Mouse (Mus musculus) erythroblast, adult 5-6 weeks (primary cell): Measurements from ENCODE around the gene Elfn1. TPM values are rescaled to one million over a fixed set of nuclear protein-coding genes. Genes with fewer than 3 reads are reported as not detected.

Source experiments
- ATAC-seq: replicated peaks from 2 replicates; pipeline ENCODE4 v1.8.0; 2016; ENCODE audit warnings: moderate number of reproducible peaks, mild to moderate bottlenecking, moderate TSS enrichment, inconsistent platforms; ENCODE audit not compliant: poor library complexity, low FRiP score, severe bottlenecking
- total RNA-seq, 2 experiments: library from RNA; stranded (forward) in 1 of 2; stranded (reverse) in 1 of 2; fragments of 150-400 nt in 1 of 2; fragments of 200-764, 138-1000 nt in 1 of 2; gene quantifications; 2 replicates each; pipeline versions ENCODE4 v1.2.3 to v1.2.4; 2015 to 2017; ENCODE audit warnings: low replicate concordance in 2 of 2

The Elfn1 gene
- total RNA-seq (2015; ENCODE audit: low replicate concordance) (not detected in 2 replicates), total RNA-seq (2017; ENCODE audit: low replicate concordance) (not detected in 2 replicates)

DNA sequence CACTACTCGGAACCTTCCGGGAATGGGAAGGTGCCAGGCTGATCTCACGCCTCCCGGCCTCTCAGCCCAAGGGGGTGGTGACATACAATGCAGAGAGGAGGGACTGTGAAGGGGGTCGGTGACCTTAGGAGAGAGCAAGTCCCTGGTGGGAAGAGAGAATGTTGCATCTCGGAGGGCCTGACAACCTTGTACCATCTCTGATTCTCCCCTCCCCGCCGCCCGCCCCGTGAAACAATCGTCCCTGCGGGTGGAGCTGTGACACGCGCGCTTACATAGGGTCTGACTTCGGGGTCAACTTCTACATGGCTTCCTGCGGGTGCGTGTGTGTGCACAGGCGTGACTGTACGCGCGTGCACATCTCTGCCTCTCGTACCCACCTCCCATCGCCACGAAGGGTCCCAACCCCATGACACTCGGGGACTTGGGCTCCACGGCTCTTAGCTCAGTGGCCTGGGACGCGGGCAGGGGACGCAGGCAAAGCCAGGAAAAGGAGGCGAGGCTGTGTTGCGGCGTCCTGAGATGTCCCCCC, at the start of gene Elfn1:
Elfn1 (plus strand) TSS at position 230 of the 529 bp plus-strand sequence.
- ATAC-seq: no peak

DNA sequence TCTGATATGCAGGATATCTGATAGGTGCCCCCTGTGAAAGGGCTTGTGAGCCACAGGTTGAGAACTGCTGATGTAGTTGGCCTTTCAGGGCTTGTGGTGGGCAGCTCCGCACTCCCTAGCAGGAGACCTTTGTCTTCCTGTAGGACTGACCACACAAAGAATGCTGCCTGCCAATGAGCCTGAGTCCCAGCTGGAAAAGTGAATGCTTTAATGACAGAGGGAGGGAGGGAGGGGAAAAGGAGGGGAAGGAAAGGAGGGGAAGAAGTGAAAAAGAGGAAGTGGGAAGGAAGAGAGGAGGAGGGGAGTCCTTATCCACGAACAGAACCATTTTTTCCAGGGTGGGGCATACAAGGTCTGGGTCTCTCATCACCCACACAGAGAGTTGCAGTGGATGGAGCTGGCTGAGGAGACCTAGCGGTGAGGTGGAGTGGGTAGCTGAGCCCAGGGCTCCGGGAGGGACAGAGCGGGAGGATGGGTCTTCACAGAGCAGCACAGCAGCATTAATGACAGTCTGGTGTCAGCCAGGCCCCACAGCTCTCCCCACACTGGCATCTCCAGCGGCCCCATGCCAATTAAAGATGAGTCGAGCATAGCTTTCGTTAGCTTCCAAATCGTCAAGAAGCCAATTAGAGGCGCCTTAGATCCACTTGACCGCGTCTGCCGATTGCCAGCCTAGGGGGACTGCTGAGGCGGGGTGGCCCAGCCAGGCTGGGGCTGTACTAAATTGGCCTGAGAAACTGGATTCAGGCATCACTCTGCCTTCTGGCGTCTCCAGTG, 47.2 kb upstream of the Elfn1 start:
- ATAC-seq: no peak

DNA sequence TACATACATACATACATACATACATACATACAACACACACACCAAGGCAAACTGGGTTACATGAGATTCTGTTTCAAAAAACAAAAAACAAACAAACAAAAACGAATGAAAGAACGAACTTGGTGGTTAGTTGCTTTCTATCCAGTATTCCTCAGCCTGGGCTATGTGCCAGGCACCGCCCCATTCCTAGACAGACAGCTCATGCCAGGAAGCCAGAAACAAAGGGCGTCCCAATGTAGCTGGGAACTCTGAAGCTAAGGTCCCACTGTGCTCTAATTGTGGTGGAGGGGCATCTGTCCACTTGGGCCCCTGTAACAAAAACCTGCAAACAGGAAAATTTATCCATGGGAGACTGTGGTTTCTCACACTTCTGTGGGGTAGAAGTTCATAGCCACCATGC, 45.0 kb upstream of the Elfn1 start:
- no peak for ATAC-seq

DNA sequence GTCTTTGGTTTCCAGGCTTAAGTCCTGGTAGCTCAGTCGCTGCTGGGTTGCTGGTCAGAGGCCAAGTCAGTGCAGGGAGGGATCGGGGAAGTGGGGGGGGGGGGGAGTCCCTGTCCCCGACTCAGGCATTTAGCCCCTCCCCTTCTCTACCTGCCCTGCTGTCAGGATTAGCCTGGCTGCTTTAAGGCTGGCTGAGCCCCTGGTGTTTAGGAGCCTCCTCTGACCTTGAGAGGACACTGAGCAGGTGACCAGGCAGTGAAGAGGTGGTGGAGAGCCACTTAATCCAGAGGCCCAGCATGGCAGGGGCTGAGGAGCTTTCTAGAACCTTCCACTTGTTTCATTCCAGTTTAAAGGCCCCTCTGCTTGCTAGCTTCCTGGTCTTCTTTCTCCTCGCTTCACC, 36.9 kb upstream of the Elfn1 start:
- no peak for ATAC-seq

DNA sequence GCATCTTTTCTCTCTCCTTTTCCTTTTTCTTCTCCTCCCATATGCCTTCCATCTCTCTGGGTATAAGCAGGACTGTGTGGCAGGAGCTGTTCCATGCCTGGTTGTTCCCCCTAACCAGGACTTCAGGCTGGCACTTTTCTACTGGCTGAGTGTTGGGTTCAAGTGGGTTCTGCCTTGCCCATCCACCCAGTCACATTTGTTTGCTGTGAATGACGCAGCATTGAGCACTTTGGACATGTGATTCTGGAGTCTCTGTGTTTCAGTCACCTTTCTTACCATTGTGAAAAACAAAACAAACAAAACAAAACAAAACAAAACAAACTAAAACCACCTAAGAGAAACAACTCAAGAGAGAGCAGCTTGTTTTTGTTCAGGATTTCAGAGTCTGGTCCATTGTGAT, 36.2 kb upstream of the Elfn1 start:
- no peak for ATAC-seq

DNA sequence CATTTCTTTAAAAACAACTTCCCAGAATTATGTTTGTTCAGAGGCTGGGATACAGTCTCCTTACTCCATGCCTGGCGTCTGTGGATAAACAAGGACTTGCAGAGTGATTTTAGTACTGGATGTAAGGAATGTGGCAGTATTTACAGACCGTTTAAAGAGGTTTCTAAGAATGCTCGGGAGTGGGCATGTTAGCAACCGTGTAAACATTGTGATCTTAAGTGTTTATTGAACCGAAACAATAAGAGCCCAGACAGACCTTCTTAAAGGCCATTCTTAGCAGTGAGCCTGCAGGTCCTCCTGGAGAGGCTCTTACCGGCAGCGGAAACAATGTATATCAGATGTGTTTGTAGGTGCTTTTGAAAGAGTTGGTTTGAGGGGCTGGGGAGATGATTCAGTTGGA, 30.2 kb upstream of the Elfn1 start:
- no peak for ATAC-seq

DNA sequence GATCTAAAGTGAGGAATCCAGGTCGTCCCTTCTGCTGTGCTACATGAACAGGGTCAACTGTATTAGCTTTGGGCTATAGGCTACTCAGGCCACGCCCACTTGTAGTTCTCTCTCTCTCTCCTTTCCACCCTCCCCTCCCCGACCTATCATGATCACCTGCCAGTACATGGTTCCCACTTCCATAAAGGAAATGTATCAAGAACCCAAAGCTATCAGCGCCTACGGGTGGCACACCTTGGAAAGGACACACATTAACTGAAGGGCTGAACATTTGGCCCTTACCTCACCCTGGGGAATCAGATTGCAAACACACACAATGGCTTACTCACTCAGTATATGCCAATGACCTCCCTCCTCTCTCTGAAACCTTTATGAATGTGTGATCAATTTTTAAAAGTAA, 28.0 kb upstream of the Elfn1 start:
- ATAC-seq: no peak; the same call in 1 of the 2 replicates

DNA sequence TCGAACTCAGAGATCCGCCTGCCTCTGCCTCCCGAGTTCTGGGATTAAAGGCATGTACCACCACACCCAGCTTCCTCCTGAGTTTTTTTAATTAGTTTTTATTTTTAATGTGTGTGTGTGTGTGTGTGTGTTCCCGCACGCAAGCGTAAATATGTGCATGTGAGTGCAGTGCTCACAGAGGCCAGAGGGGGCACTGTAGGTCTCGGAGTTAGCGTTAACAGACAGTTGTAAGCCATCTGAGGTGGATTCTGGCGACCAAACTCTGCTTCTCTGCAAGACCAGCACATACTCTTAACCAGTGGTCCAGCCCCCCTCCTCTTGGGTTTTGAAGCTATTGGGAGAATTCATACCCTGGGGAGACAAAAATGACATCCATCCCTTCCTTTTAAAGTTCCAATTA, 26.6 kb upstream of the Elfn1 start:
- ATAC-seq: no peak

DNA sequence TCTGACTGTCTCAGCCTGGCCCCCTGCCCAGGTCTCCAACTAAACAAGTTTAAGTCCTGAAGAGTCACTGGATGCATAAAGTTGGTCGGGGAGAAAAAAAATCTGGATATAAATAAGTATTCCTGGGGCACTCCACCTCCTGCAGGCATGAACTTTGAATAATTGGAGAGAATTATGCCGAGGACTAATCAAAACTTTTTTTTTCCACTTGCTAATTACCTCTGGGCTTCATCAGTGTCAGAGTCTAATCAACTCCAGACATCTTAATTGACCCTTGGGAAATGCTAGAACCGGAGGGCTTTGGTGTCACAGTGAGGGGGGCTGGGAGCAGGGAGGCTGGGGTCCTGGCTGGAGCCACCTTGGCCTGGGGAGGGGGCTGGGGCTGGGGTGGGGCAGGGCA, 19.1 kb upstream of the Elfn1 start:
- no peak for ATAC-seq

DNA sequence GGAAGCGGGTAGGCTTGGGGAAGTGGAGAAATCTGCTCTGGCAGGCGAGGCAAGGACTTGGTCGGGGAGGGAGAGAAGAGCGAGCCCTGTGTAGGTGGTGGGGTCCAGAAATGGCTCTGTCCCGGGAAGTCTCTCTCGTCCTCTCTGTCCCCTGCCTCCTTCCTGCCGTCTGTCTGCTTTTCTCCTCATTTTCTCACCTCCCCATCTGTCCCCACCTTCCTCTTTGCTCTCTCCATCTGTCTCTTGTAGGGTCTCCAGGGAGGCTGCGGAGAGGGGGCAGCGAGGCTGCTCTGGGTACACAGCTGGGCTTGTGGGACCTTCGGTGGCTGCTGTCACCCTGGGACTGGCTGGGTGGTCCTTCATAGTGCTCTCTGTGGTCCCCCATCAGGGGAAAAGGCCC, 18.4 kb upstream of the Elfn1 start:
- no peak for ATAC-seq

DNA sequence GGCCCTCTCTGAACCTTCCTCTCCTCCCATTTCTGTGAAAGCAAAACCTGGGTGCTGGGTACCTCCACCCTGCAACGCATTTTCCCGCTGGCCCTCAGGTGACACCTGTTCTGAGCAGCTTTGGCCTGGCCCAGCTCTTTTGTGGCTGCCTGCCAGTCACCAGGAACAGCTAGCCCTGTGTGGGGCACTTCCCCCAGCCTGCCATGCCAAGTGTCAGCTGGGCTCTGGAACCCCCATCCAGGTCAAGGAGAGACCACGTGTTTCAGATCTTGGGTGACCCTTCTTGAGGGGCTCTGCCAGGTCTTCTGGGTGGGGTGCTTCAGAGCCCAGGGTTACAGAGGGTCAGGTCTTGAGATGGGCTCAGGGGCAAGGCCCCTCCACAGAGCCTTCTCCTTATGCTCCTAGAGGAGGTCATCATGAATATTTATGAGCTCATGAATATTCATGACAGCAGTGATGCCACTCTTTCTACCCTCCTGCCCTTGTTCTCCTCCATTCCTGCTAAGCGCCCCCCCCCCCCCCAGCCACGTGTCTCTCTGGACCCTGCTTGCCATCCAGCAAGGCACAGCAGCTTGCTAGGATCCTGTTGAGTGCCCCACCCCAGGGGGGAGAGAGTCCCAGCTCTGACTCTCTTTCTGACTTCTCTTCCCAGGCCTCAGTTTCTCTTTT, 15.3 kb upstream of the Elfn1 start:
- no peak for ATAC-seq

DNA sequence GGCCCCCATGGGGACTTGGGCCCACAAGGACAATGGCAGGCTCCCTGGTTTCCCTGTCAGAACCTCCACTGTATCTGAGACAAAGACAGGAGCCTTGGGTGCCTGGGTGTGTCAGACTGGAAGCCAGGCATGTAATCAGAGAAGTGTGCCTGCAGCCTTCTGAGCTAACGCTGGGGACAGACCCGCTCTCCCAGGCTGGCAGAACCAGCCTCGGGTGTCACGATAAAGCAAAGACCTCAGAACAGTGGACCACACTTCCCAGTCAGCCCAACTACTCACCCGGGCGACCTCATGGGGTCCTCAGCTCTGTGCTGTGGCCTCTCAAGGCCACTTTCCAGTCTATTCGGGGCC, 14.8 kb upstream of the Elfn1 start:
- no peak for ATAC-seq

DNA sequence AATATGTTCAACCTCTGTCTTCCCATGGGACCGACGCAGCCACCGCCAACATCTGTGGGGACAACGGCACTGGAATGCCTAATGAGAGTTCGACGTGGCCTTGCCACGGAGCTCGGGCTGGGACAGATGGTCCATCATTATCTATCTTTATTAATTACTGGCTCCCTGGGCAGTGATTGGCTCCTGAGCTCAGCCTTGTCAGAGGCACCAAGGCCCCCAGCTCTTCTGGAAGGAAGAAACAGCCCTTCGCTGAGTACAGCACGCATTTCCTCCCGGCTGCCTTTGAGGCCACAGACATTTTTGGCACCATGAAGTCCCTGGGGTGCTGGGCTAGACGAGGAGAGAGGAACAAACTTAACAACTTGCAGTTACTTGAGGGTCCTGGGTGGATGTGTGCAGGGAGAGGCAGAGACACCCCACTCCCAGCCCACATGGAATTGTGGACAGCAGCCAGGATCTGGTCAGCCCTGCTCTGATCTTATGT, 13.7 kb upstream of the Elfn1 start:
- no peak for ATAC-seq

DNA sequence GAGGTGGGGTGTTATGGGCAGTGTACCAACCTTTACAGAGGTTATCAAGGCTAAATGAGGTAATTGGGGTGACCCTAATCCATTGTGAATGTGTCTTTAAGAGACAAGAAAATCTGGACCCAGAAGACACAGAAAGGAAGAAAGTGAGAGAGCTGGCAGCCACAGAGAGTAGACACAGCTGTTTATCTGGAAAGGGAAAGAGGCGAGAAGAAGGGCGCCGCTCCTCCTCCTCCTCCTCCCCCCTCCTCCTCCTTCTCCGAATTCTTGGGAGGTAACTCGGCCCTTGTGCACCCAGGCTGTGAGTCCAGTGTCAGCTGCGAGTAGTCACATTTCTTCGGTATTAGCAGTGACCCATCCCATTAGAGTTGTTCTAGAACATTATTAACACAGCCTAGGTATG, 8.7 kb upstream of the Elfn1 start:
- ATAC-seq: no peak

DNA sequence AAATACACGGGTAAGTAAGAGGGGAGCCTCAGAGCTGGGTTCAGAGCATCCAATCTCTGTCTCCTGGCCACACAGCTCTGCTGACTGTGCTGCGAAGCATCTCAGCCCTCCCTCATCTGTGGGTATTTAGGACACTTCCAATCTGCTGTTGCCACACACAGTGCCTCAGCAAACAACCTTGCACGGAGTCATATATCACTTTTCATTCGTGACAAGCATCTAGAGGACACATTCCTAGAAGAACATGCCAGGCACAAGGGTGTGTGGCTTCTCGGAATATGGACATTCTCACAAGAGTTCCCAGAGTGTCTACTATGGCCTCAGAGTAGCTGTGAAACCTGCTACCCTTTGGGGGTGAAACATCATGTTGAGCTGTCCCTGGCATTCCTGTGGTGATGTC, 2.6 kb upstream of the Elfn1 start:
- no peak for ATAC-seq

DNA sequence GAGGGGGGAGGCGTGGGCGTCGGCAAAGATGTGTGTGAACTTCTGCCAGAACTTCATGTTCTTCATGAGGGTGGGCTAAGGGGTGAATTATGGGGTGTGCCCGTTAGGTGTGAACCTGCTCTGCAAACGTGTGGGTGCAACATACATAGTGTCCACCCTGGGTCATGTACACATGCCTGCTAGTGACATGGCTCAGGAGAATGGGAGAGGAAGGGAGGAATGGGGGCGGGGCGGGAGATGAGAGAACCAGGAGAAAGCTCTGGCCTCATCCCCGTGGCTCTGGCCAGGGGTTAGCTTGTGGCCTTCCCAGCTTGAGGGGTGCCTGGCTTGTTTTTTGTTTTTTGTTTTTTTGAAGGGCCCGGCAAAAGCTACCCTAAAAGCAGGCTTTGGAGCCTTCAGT, 1.2 kb upstream of the Elfn1 start:
- ATAC-seq: no peak

DNA sequence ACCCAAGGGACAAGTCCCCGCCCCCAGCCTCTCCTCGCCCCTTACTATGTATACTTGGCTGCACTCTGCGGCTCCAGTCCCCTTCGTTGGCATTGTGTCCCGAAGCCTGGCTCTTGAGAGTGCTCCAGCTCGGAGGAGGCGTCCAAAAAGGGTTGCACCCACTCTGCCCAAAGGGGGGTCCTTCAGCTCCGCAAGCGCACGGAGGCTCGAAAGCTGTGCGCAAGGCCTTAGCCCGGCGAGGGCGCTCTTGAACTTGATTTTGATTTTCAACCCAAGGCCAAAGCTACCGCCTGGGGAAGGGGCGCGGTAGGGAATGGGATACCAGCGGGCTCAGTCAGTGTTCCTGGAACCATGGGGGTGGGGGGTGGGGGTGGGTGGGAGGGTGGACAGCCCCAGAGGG, 502 bp upstream of the Elfn1 start:
- no peak for ATAC-seq

DNA sequence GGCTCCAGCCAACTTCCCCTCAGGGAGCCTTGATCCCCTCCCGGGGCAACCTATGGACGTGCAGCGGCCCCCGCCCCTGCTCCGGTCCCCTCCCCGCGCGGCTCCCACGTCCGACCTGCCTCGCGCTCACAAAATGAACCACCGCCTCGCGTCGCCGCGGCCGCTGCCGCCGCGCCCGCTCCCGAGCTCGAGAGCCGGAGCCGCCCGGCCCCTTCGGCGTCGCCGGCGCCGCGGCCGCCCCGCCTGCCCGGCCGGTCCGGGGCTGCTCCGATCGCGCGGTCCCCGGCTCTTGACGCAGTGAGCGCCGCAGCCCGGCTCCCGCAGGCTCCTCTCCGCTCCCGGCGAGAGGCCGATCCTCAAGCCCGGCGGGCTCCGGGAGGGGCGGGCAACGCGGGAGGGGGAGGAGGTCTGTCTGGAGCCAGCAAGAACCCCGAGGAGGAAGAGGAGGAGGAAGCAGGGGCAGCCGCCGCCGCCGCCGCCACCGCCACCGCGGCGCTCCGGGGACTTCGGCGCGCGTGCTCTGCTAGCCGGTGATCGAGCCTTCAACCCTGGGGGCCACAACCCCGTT, 584 bp downstream of the Elfn1 start:
- ATAC-seq: no peak

DNA sequence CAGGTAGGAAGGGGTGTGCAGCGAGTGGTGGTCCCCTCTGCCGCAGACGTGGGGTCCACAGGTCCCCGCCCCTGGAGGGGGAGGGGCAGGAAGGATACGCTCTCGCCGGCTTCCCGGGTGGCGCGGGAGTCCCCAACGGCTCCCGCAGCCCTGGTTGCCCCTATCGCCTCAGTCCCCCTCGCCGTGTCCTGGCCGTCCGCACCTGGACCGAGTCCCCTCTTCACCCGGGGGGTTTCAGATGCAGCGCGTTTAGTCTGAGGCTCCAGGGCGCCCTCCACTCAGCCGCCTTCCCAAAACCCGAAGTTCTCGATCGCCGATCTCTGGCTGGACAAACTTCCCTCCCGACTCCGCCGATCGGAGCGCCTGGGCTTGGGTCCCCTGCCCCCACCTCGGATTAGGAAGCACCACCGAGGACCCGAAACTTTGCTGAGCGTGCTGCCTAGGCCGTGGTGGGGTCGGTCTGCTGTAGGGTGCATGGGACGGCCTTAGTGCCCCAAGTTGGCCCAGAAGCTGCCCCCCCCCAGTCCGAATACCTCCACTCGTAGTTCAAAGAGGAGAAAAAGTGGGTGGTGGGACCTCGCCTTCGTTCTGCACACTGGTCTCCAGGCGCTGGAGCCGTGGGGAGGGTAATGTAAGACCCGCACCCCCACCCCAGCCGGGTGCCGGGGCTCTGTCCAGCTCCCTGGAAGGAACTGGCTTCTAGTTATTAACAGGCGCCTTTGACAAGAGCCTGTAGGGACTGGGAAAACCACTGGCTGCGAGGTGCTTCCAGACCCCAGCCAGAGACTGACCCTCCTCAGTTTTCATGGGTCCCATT, 1.3 kb downstream of the Elfn1 start:
- no peak for ATAC-seq
